Mouse (Mus musculus) testis, adult 2 months (tissue): ENCODE data around the gene Tob2. TPM values are rescaled to one million over a fixed set of nuclear protein-coding genes. Genes with fewer than 3 reads are reported as not detected.

ENCODE experiments used
- H3K27ac ChIP-seq: fragments of 200-500 bp; 2 replicates; pipeline ENCODE4 v1.5.1; 2012; ENCODE audit warnings: low read depth, low read length; ENCODE audit not compliant: control insufficient read depth, insufficient read depth
- H3K27me3 ChIP-seq: fragments of 200-500 bp; 2 replicates; pipeline ENCODE4 v1.6.1; 2012; ENCODE audit warnings: mild to moderate bottlenecking, low read length, moderate library complexity; ENCODE audit not compliant: control insufficient read depth, insufficient read depth
- H3K36me3 ChIP-seq: fragments of 200-500 bp; 2 replicates; pipeline ENCODE4 v1.6.1; 2012; ENCODE audit warnings: mild to moderate bottlenecking, low read length; ENCODE audit not compliant: control insufficient read depth, insufficient read depth
- H3K4me1 ChIP-seq: fragments of 200-500 bp; 2 replicates; pipeline ENCODE4 v1.6.1; 2012; ENCODE audit warnings: low read length; ENCODE audit not compliant: control insufficient read depth, insufficient read depth
- H3K4me3 ChIP-seq: fragments of 200-500 bp; 2 replicates; pipeline ENCODE4 v1.5.1; 2012; ENCODE audit warnings: low read depth, mild to moderate bottlenecking, low read length, moderate library complexity, mixed read lengths; ENCODE audit not compliant: control insufficient read depth
- CTCF ChIP-seq: fragments of 200-500 bp; IDR thresholded peaks from 2 replicates; pipeline ENCODE4 v1.5.1; 2012; ENCODE audit warnings: low read depth, mild to moderate bottlenecking, inconsistent platforms, low read length, moderate library complexity; ENCODE audit not compliant: control insufficient read depth, insufficient read depth, insufficient replicate concordance
- POLR2A ChIP-seq: fragments of 200-500 bp; IDR thresholded peaks from 2 replicates; pipeline ENCODE4 v1.6.1; 2012; ENCODE audit warnings: low read depth, mild to moderate bottlenecking, inconsistent platforms, low read length, moderate library complexity; ENCODE audit not compliant: control insufficient read depth
- polyA plus RNA-seq: library from polyadenylated mRNA; depleted of rRNA; stranded (reverse); fragments of >200 nt; gene quantifications from 2 replicates; pipeline ENCODE4 v1.2.3, GENCODE M21; 2012

The Tob2 gene
- polyA plus RNA-seq, 1 experiment, result 7.3 TPM

DNA sequence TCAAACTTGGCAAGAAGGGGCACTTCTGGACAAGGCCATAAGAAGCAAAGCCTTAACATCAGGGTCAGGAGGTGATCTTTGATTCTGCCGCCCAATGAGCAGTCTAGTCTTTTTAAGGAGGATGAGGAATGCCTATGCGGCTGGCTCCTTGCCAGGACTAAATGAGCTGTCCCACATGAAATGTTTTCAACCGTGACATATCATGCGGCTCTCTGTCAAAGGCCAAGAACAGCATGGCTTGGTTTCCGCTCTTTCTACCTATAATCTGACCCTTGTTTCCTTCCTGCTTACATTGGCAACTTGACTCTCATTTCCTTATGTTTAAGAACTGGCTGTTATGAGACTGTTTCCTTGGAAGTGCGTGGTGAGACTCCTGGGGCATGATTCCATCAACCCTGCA is 53.0 kb downstream of the Tob2 start:
- no peak overlapping the region for H3K27ac ChIP-seq
- H3K4me1 ChIP-seq, result peaks cover 5% of the 10 kb centered on the region
- no peaks in the 10 kb centered on the region for H3K27me3 ChIP-seq
- no peak overlapping the region for H3K4me3 ChIP-seq
- H3K36me3 ChIP-seq, result no peaks in the 10 kb centered on the region
- TF ChIP-seq CTCF (no peak), POLR2A (no peak)

DNA sequence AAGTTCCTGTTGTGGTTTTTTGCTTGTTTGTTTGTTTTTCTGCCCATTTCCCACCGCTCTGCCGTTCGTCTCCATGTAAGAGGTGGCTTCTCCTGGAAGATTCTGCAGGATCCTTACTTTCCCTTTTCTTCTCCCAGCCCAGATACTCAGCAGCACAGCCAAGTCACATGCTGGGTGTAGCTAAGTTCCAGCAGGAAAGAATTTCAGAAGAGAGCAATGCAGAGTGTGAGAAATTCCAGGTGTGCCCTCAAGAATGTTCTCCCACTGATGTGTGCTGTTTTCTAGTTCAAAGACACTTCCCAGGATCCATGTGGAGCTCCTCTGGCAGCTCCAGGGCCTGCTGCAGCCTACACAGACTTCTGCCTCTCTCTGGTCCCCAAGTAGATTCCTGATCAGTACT is 53.7 kb downstream of the Tob2 start:
- no peak for TF ChIP-seq POLR2A
- no peak for TF ChIP-seq CTCF
- peaks cover 2% of the 10 kb centered on the region for H3K4me1 ChIP-seq
- no peaks in the 10 kb centered on the region for H3K27me3 ChIP-seq
- H3K4me3 ChIP-seq, result no peak overlapping the region
- H3K27ac ChIP-seq, result no peak overlapping the region
- H3K36me3 ChIP-seq, result peaks cover 1% of the 10 kb centered on the region; the same call in 1 of the 2 replicates

- Histone ChIP-seq H3K4me1 (peaks cover 2% of the 10 kb centered on the region), H3K4me3 (no peak overlapping the region), H3K36me3 (peaks cover 1% of the 10 kb centered on the region; the same call in 1 of the 2 replicates), H3K27me3 (no peaks in the 10 kb centered on the region), H3K27ac (no peak overlapping the region)
- TF ChIP-seq CTCF (no peak), POLR2A (no peak)
These were observed 54.4 kb downstream of the Tob2 start for GRCm38 (mm10) chr15:81804172-81804571.

DNA sequence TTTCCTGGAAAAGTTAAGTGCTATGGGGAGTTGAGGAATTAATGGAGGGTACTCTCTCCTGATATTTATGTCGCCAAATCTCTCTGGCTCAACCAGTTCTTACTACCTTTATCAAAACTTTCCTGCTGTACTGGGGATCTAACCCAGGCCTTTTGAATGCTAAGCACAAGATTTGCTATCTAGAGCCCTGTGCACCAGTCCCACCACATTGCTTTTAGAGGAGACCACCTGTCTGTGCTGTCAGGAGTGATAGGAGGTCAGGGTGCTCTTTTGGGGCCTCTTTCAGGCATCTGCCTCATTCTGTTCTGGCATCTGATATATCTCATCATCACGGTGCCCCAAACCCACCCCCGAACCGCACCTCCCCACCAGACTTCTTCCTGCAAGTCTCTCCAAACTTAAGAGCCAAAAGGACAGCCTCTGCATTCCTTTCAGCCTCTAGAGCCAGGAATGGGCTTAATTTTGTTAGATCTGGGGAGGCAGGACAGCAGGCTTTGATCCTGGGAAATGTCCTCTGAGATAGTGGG is 55.1 kb downstream of the Tob2 start:
- Histone ChIP-seq H3K36me3 (peaks cover 1% of the 10 kb centered on the region; the same call in 1 of the 2 replicates), H3K27me3 (no peaks in the 10 kb centered on the region), H3K27ac (no peak overlapping the region), H3K4me3 (no peak overlapping the region), H3K4me1 (peaks cover 2% of the 10 kb centered on the region)
- no peak for TF ChIP-seq POLR2A
- TF ChIP-seq CTCF, result no peak

- peaks cover 2% of the 10 kb centered on the region for H3K4me1 ChIP-seq
- no peak for TF ChIP-seq CTCF
- no peak for TF ChIP-seq POLR2A
- peak overlapping the region; percentile 69 for H3K27ac ChIP-seq
- no peaks in the 10 kb centered on the region for H3K27me3 ChIP-seq
- peaks cover 1% of the 10 kb centered on the region; the same call in 1 of the 2 replicates for H3K36me3 ChIP-seq
- H3K4me3 ChIP-seq, result peak overlapping the region; percentile 63
These were observed 55.6 kb downstream of the Tob2 start for GRCm38 (mm10) chr15:81802941-81803351.

- H3K27ac ChIP-seq, result peak within 1 kb of the TSS; percentile 72
- peaks cover 1% of the 10 kb centered on the region; the same call in 1 of the 2 replicates for H3K36me3 ChIP-seq
- H3K4me3 ChIP-seq, result peak within 1 kb of the TSS; percentile 63
- H3K4me1 ChIP-seq, result peaks cover 2% of the 10 kb centered on the region
- no peaks in the 10 kb centered on the region for H3K27me3 ChIP-seq
- TF ChIP-seq POLR2A, result peak; percentile 65; the same call in 1 of the 2 replicates
- TF ChIP-seq CTCF, result no peak
These were observed 56.4 kb downstream of the Tob2 start, which contains the start of gene Tef for GRCm38 (mm10) chr15:81802001-81802890. Gene Tef (plus strand): TSS chr15:81802421.

DNA sequence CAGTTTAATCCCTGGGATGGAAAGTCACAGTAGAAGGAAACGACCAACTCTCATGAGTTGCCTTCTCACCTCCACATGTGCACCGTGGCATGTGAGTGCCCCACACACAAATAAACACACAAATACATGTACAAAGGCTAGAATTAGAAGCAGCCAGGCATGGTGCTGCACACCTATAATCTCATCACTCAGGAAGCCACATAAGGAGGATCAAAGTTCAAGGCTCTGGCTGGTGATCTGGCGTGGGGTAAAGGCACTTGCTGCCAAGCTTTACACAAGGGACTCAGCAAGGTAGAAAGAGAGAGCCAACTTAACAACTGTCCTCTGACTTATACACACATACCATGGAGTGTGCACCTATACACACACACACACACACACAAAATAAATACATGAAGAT is 58.2 kb downstream of the Tob2 start:
- TF ChIP-seq POLR2A (no peak), CTCF (no peak)
- peaks cover 2% of the 10 kb centered on the region for H3K4me1 ChIP-seq
- H3K27ac ChIP-seq, result no peak overlapping the region
- no peaks in the 10 kb centered on the region for H3K27me3 ChIP-seq
- peaks cover 1% of the 10 kb centered on the region; the same call in 1 of the 2 replicates for H3K36me3 ChIP-seq
- no peak overlapping the region for H3K4me3 ChIP-seq
